Mouse (Mus musculus): ENCODE measurements around the gene Emid1. TPM values are rescaled to one million over a fixed set of nuclear protein-coding genes. Genes with fewer than 3 reads are reported as not detected.

The Emid1 gene
- 11.0 and 20.0 TPM in 2 replicates for total RNA-seq (2017)

- no peak for ATAC-seq (replicated peaks; ENCODE audit: low read depth, poor library complexity, severe bottlenecking)
Observed at GRCm38 (mm10) chr11:5151680-5152337, at the start of gene Emid1. Gene Emid1, minus strand, starts transcription at chr11:5152257.

- ATAC-seq (replicated peaks; ENCODE audit: low read depth, poor library complexity, severe bottlenecking) = no peak
Observed at GRCm38 (mm10) chr11:5199879-5200278, 47.8 kb upstream of the Emid1 start.

- no peak for ATAC-seq (replicated peaks; ENCODE audit: low read depth, poor library complexity, severe bottlenecking)
Observed at GRCm38 (mm10) chr11:5197068-5197467, 45.0 kb upstream of the Emid1 start.

- ATAC-seq (replicated peaks; ENCODE audit: low read depth, poor library complexity, severe bottlenecking) = no peak
Observed at GRCm38 (mm10) chr11:5196583-5196982, 44.5 kb upstream of the Emid1 start.

- ATAC-seq (replicated peaks; ENCODE audit: low read depth, poor library complexity, severe bottlenecking) = no peak
Observed at GRCm38 (mm10) chr11:5193576-5193881, 41.5 kb upstream of the Emid1 start.

- peak; percentile 64 for ATAC-seq (replicated peaks; ENCODE audit: low read depth, poor library complexity, severe bottlenecking)
Observed at GRCm38 (mm10) chr11:5192840-5193575, 41.0 kb upstream of the Emid1 start.

GRCm38 (mm10) chr11:5192084-5192516, 40.0 kb upstream of the Emid1 start:
- ATAC-seq (replicated peaks; ENCODE audit: low read depth, poor library complexity, severe bottlenecking) = no peak

GRCm38 (mm10) chr11:5189239-5189933, 37.3 kb upstream of the Emid1 start:
- ATAC-seq (replicated peaks; ENCODE audit: low read depth, poor library complexity, severe bottlenecking) = no peak

- no peak for ATAC-seq (replicated peaks; ENCODE audit: low read depth, poor library complexity, severe bottlenecking)
Observed at GRCm38 (mm10) chr11:5188170-5188569, 36.1 kb upstream of the Emid1 start.

GRCm38 (mm10) chr11:5184832-5185231, 32.8 kb upstream of the Emid1 start:
- no peak for ATAC-seq (replicated peaks; ENCODE audit: low read depth, poor library complexity, severe bottlenecking)

GRCm38 (mm10) chr11:5184250-5184649, 32.2 kb upstream of the Emid1 start:
- ATAC-seq (replicated peaks; ENCODE audit: low read depth, poor library complexity, severe bottlenecking) = peak; percentile 51

GRCm38 (mm10) chr11:5182870-5183269, 30.8 kb upstream of the Emid1 start:
- ATAC-seq (replicated peaks; ENCODE audit: low read depth, poor library complexity, severe bottlenecking) = no peak

- peak; percentile 68 for ATAC-seq (replicated peaks; ENCODE audit: low read depth, poor library complexity, severe bottlenecking)
Observed at GRCm38 (mm10) chr11:5181850-5182404, 29.9 kb upstream of the Emid1 start.

GRCm38 (mm10) chr11:5179391-5179790, 27.3 kb upstream of the Emid1 start:
- ATAC-seq (replicated peaks; ENCODE audit: low read depth, poor library complexity, severe bottlenecking) = no peak

- ATAC-seq (replicated peaks; ENCODE audit: low read depth, poor library complexity, severe bottlenecking) = peak; percentile 77
Observed at GRCm38 (mm10) chr11:5177171-5177570, 25.1 kb upstream of the Emid1 start.

- no peak for ATAC-seq (replicated peaks; ENCODE audit: low read depth, poor library complexity, severe bottlenecking)
Observed at GRCm38 (mm10) chr11:5176685-5177084, 24.6 kb upstream of the Emid1 start.

GRCm38 (mm10) chr11:5175866-5176265, 23.8 kb upstream of the Emid1 start:
- peak; percentile 33; the same call in 1 of the 2 replicates for ATAC-seq (replicated peaks; ENCODE audit: low read depth, poor library complexity, severe bottlenecking)

GRCm38 (mm10) chr11:5175141-5175540, 23.1 kb upstream of the Emid1 start:
- no peak for ATAC-seq (replicated peaks; ENCODE audit: low read depth, poor library complexity, severe bottlenecking)

- ATAC-seq (replicated peaks; ENCODE audit: low read depth, poor library complexity, severe bottlenecking) = no peak
Observed at GRCm38 (mm10) chr11:5172861-5173260, 20.8 kb upstream of the Emid1 start.

- ATAC-seq (replicated peaks; ENCODE audit: low read depth, poor library complexity, severe bottlenecking) = no peak
Observed at GRCm38 (mm10) chr11:5167311-5167710, 15.3 kb upstream of the Emid1 start.

GRCm38 (mm10) chr11:5165471-5165916, 13.4 kb upstream of the Emid1 start:
- ATAC-seq (replicated peaks; ENCODE audit: low read depth, poor library complexity, severe bottlenecking) = no peak

Data from common myeloid progenitor, adult 5-6 weeks (primary cell).